Mouse (Mus musculus): Measurements from ENCODE around the gene Ell3.

Gene Ell3

GRCm38 (mm10) chr2:121447006-121447405, 2.9 kb upstream of the Ell3 start:
- no peak for DNase-seq

- no peak for DNase-seq
These were observed 2.4 kb upstream of the Ell3 start for GRCm38 (mm10) chr2:121446506-121446905.

- no peak for DNase-seq
These were observed 1.0 kb upstream of the Ell3 start for GRCm38 (mm10) chr2:121445117-121445516.

- DNase-seq = no peak
These were observed 1.1 kb downstream of the Ell3 start for GRCm38 (mm10) chr2:121443068-121443349.

- DNase-seq = peak; percentile 76 to 81
These were observed 1.6 kb downstream of the Ell3 start for GRCm38 (mm10) chr2:121442259-121443067.

- DNase-seq = no peak
These were observed 2.3 kb downstream of the Ell3 start for GRCm38 (mm10) chr2:121441800-121442199.

GRCm38 (mm10) chr2:121440834-121441605, 3.1 kb downstream of the Ell3 start:
- DNase-seq = no peak

GRCm38 (mm10) chr2:121439746-121440145, 4.3 kb downstream of the Ell3 start:
- DNase-seq = no peak

GRCm38 (mm10) chr2:121434854-121435253, 9.2 kb downstream of the Ell3 start:
- no peak for DNase-seq

- no peak for DNase-seq
These were observed 18.2 kb downstream of the Ell3 start for GRCm38 (mm10) chr2:121425890-121426289.

GRCm38 (mm10) chr2:121423166-121423565, 20.9 kb downstream of the Ell3 start:
- no peak for DNase-seq

GRCm38 (mm10) chr2:121418476-121418875, 25.6 kb downstream of the Ell3 start:
- no peak for DNase-seq

GRCm38 (mm10) chr2:121416356-121416755, 27.7 kb downstream of the Ell3 start:
- no peak for DNase-seq

- no peak for DNase-seq
These were observed 28.5 kb downstream of the Ell3 start for GRCm38 (mm10) chr2:121415591-121415990.

GRCm38 (mm10) chr2:121415103-121415502, 29.0 kb downstream of the Ell3 start:
- no peak for DNase-seq

- no peak for DNase-seq
These were observed 29.9 kb downstream of the Ell3 start for GRCm38 (mm10) chr2:121414139-121414685.

- peak; percentile 97 to 99 for DNase-seq
These were observed 30.6 kb downstream of the Ell3 start, which contains the start of the genes Pdia3 and Catsper2 for GRCm38 (mm10) chr2:121413387-121414042. Pdia3 (plus strand) TSS chr2:121413775. Catsper2 (minus strand) TSS chr2:121413792.

GRCm38 (mm10) chr2:121412843-121413386, 31.2 kb downstream of the Ell3 start:
- no peak for DNase-seq

- peak in 1 of 2 experiments; percentile 68 for DNase-seq
These were observed 35.9 kb downstream of the Ell3 start for GRCm38 (mm10) chr2:121408160-121408559.

- no peak for DNase-seq
These were observed 40.8 kb downstream of the Ell3 start for GRCm38 (mm10) chr2:121403296-121403695.

- DNase-seq = peak; percentile 51 to 79
These were observed 47.5 kb downstream of the Ell3 start for GRCm38 (mm10) chr2:121396624-121397023.
